ENCODE assay signal across 8 mouse cellular contexts in the genomic region with DNA sequence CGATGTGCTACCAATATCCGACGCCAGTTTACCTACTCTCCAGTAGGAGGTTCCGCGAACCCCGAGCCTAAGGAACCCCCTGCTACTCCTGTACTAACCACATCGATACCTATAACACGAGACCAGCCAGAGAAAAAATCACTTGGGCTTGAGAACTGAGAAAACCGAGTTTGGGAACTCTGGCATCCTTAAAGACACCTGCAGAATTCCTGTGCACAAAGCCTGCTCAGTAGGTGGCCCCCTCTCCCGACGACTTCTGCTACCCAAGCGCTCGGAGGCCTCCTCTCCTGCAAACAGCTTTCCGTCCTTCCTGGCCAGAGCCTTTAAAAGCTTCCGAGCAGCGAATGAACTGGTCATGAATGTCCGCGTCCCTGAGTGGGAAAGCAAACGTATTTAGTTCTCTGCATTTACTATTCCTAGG. TPM values are rescaled to one million over a fixed set of nuclear protein-coding genes. Genes with fewer than 3 reads are reported as not detected.
DNase-seq lines count a peak whose midpoint lies in the region; ATAC-seq and TF ChIP-seq lines count a peak whose summit lies in the region.

No protein-coding gene starts in this region.

- DNase-seq in cerebellum, adult 2 months: no peak
- DNase-seq in cerebellum, adult 11 months: no peak
- DNase-seq in forebrain, embryonic 11.5 days (ENCODE audit: low spot score): peak; percentile 69
- peak; percentile 59 for DNase-seq in lung, embryonic 14.5 days
- DNase-seq in right cerebral cortex, postnatal 14 days: peak; percentile 26
- no peak for DNase-seq in spleen, adult 18-20 months

- H3K4me1 ChIP-seq in cerebellum, adult 2 months (ENCODE audit: control insufficient read depth, insufficient read depth, low read length): no peaks in the 10 kb centered on the region
- peaks cover 51% of the 10 kb centered on the region for H3K4me1 ChIP-seq in E14TG2a.4 (replicated peaks; ENCODE audit: low read depth, low read length)
- peaks cover 5% of the 10 kb centered on the region; the same call in 1 of the 2 replicates for H3K4me1 ChIP-seq in forebrain, embryonic 11.5 days (replicated peaks; ENCODE audit: control insufficient read depth, insufficient read depth, low read length)
- H3K4me1 ChIP-seq in intestine, embryonic 15.5 days (replicated peaks): peaks cover 14% of the 10 kb centered on the region
- H3K4me1 ChIP-seq in lung, embryonic 14.5 days (ENCODE audit: insufficient read depth): no peaks in the 10 kb centered on the region

- H3K4me2 ChIP-seq in forebrain, embryonic 11.5 days (ENCODE audit: low read depth, low read length, severe bottlenecking): peak overlapping the region; percentile 99
- H3K4me2 ChIP-seq in intestine, embryonic 15.5 days (replicated peaks): peak overlapping the region; percentile 96
- peak overlapping the region; percentile 96 for H3K4me2 ChIP-seq in lung, embryonic 14.5 days

- under 1% methylated on average over 19 of the region's 19 CpGs for WGBS in cerebellum, adult 2 months
- 1% methylated on average over 19 of the region's 19 CpGs for WGBS in forebrain, embryonic 11.5 days
- under 1% methylated on average over 19 of the region's 19 CpGs for WGBS in intestine, embryonic 15.5 days
- WGBS in lung, embryonic 14.5 days: under 1% methylated on average over 19 of the region's 19 CpGs

- no peaks in the 10 kb centered on the region for H3K27me3 ChIP-seq in cerebellum, adult 2 months (ENCODE audit: control insufficient read depth, insufficient read depth, low read length)
- peaks cover 44% of the 10 kb centered on the region for H3K27me3 ChIP-seq in E14TG2a.4 (ENCODE audit: insufficient read depth, low read length)
- peaks cover 10% of the 10 kb centered on the region for H3K27me3 ChIP-seq in forebrain, embryonic 11.5 days (ENCODE audit: control insufficient read depth, insufficient read depth, low read length)
- H3K27me3 ChIP-seq in intestine, embryonic 15.5 days (replicated peaks): no peaks in the 10 kb centered on the region; the same call in 1 of the 2 replicates
- H3K27me3 ChIP-seq in lung, embryonic 14.5 days (ENCODE audit: insufficient read depth, low read length): peaks cover 22% of the 10 kb centered on the region

- H3K36me3 ChIP-seq in E14TG2a.4 (ENCODE audit: insufficient read depth, low read length): no peaks in the 10 kb centered on the region
- H3K36me3 ChIP-seq in forebrain, embryonic 11.5 days (ENCODE audit: control insufficient read depth, insufficient read depth, low read length): no peaks in the 10 kb centered on the region
- H3K36me3 ChIP-seq in intestine, embryonic 15.5 days: no peaks in the 10 kb centered on the region
- H3K36me3 ChIP-seq in lung, embryonic 14.5 days (ENCODE audit: insufficient read depth): no peaks in the 10 kb centered on the region

- H3K9me3 ChIP-seq in E14TG2a.4 (ENCODE audit: low read length): no peaks in the 10 kb centered on the region
- H3K9me3 ChIP-seq in forebrain, embryonic 11.5 days (ENCODE audit: control insufficient read depth, low read length): no peaks in the 10 kb centered on the region
- no peaks in the 10 kb centered on the region for H3K9me3 ChIP-seq in intestine, embryonic 15.5 days
- no peaks in the 10 kb centered on the region for H3K9me3 ChIP-seq in lung, embryonic 14.5 days (ENCODE audit: low read depth, low read length)

- TF ChIP-seq POLR2A in cerebellum, adult 2 months (IDR thresholded peaks at IDR 0.05; ENCODE audit: borderline replicate concordance, insufficient read depth, low read length): no peak

- no peak overlapping the region for H3K27ac ChIP-seq in cerebellum, adult 2 months (ENCODE audit: insufficient read depth, low read length)
- no peak overlapping the region for H3K27ac ChIP-seq in forebrain, embryonic 11.5 days (ENCODE audit: low read depth, low read length)
- H3K27ac ChIP-seq in intestine, embryonic 15.5 days: peak overlapping the region; percentile 74
- H3K27ac ChIP-seq in lung, embryonic 14.5 days (ENCODE audit: low read depth): no peak overlapping the region

- H3K9ac ChIP-seq in forebrain, embryonic 11.5 days (ENCODE audit: low read length): peak overlapping the region; percentile 43
- H3K9ac ChIP-seq in intestine, embryonic 15.5 days: peak overlapping the region; percentile 18
- peak overlapping the region; percentile 38 for H3K9ac ChIP-seq in lung, embryonic 14.5 days

- TF ChIP-seq CTCF in cerebellum, adult 2 months (IDR thresholded peaks at IDR 0.05; ENCODE audit: borderline replicate concordance, insufficient read depth, low read depth, low read length): no peak
- TF ChIP-seq CTCF in E14TG2a.4 (conservative IDR thresholded peaks at IDR 0.05; ENCODE audit: low read length): no peak
- peak; percentile 14; the same call in 1 of the 2 replicates for TF ChIP-seq CTCF in lung, embryonic 14.5 days (IDR thresholded peaks at IDR 0.05; ENCODE audit: low read depth)

- peak overlapping the region; percentile 66 for H3K4me3 ChIP-seq in cerebellum, adult 2 months (replicated peaks; ENCODE audit: insufficient read depth, low read depth, low read length)
- H3K4me3 ChIP-seq in E14TG2a.4 (replicated peaks; ENCODE audit: low read length): peak overlapping the region; percentile 78
- H3K4me3 ChIP-seq in forebrain, embryonic 11.5 days (ENCODE audit: low read depth, low read length): peak overlapping the region; percentile 59
- peak overlapping the region; percentile 74 for H3K4me3 ChIP-seq in intestine, embryonic 15.5 days (replicated peaks)
- H3K4me3 ChIP-seq in lung, embryonic 14.5 days (ENCODE audit: low read depth, low read length): peak overlapping the region; percentile 56

- ATAC-seq in forebrain, embryonic 11.5 days (replicated peaks; ENCODE audit: low FRiP score): peak; percentile 16; the same call in 1 of the 2 replicates
- peak; percentile 34 for ATAC-seq in intestine, embryonic 15.5 days
- peak; percentile 23; the same call in 1 of the 2 replicates for ATAC-seq in lung, embryonic 14.5 days (ENCODE audit: insufficient read depth)

RNA-seq across cellular contexts. Expression of a gene that starts 0.7 kb away (rescaled TPM):
- polyA plus RNA-seq in cerebellum, adult 2 months (2012; rRNA removed): 9.9 and 10.1 TPM in 2 replicates
- 1.6 and 2.9 TPM in 2 replicates for polyA plus RNA-seq in forebrain, embryonic 11.5 days (2014; fragmentation: Nextera tagmentation; extraction: Ambion mirVana)
- 73.2 and 74.7 TPM in 2 replicates for polyA plus RNA-seq in intestine, embryonic 15.5 days (2015; fragmentation: Nextera tagmentation; extraction: Ambion mirVana)
- 3.0 and 3.6 TPM in 2 replicates for polyA plus RNA-seq in lung, embryonic 14.5 days (2014; fragmentation: Nextera tagmentation; extraction: Ambion mirVana)

RNA-seq across cellular contexts. Expression of a gene that starts 15.0 kb away (rescaled TPM):
- polyA plus RNA-seq in cerebellum, adult 2 months (2012; rRNA removed): 19.6 and 20.2 TPM in 2 replicates
- 19.5 and 19.7 TPM in 2 replicates for polyA plus RNA-seq in forebrain, embryonic 11.5 days (2014; fragmentation: Nextera tagmentation; extraction: Ambion mirVana)
- polyA plus RNA-seq in intestine, embryonic 15.5 days (2015; fragmentation: Nextera tagmentation; extraction: Ambion mirVana): 14.8 and 14.9 TPM in 2 replicates
- polyA plus RNA-seq in lung, embryonic 14.5 days (2014; fragmentation: Nextera tagmentation; extraction: Ambion mirVana): 15.9 and 16.1 TPM in 2 replicates

Comparison
In these comparisons a context has a peak if more than half of its experiments do, and no peak if none do; other contexts are left out.
1. DNase-seq: peak in forebrain, embryonic 11.5 days (single experiment), lung, embryonic 14.5 days (single experiment) and right cerebral cortex, postnatal 14 days (single experiment); none in cerebellum, adult 2 months (0 of 2), cerebellum, adult 11 months (single experiment) and spleen, adult 18-20 months (0 of 2).
2. Peak in every context shown above with its lines, with median percentiles within 50 percentile points of each other: H3K4me3 ChIP-seq, ATAC-seq, H3K4me2 ChIP-seq and H3K9ac ChIP-seq.